In genomic region chr1:61302570-61303071, GRCm38 (mm10) we compare ENCODE assay signal across 16 mouse cellular contexts.
A peak's percentile ranks its signal among the peaks of the same experiment; 100 is the strongest.
DNase-seq lines count a peak whose midpoint lies in the region; ATAC-seq lines count a peak whose summit lies in the region.
"Had no signal": no experiment of that assay in that cellular context is flagged by ENCODE, and none has a peak within 500 bp of the region (broad histone marks: within the 10 kb centered on the region; RNA-seq: fewer than 3 reads in every experiment).

No protein-coding gene starts in this region.

- H3K4me3 ChIP-seq in embryonic facial prominence, embryonic 10.5 days, result no peak overlapping the region
- H3K4me3 ChIP-seq in hindbrain, embryonic 12.5 days, result no peak overlapping the region
- H3K4me3 ChIP-seq in midbrain, embryonic 11.5 days (ENCODE audit: low read depth, low read length), result no peak overlapping the region
- no peak overlapping the region for H3K4me3 ChIP-seq in heart, embryonic 12.5 days
- H3K4me3 ChIP-seq: embryonic facial prominence, embryonic 15.5 days; gastrocnemius, adult 2 months; limb, embryonic 15.5 days had no signal

- peaks cover 47% of the 10 kb centered on the region for H3K27me3 ChIP-seq in embryonic facial prominence, embryonic 10.5 days (replicated peaks; ENCODE audit: low read depth, poor library complexity, severe bottlenecking)
- peaks cover 19% of the 10 kb centered on the region for H3K27me3 ChIP-seq in hindbrain, embryonic 12.5 days
- H3K27me3 ChIP-seq in midbrain, embryonic 11.5 days (ENCODE audit: control insufficient read depth, insufficient read depth, low read length), result no peaks in the 10 kb centered on the region
- H3K27me3 ChIP-seq in heart, embryonic 12.5 days (replicated peaks), result no peaks in the 10 kb centered on the region
- H3K27me3 ChIP-seq: CH12.LX had no signal

- whole genome bisulfite sequencing in embryonic facial prominence, embryonic 10.5 days, result 52% methylated on average over 8 of the region's 8 CpGs
- WGBS in hindbrain, embryonic 12.5 days, result 42% methylated on average over 8 of the region's 8 CpGs
- 55% methylated on average over 8 of the region's 8 CpGs for WGBS in midbrain, embryonic 11.5 days
- WGBS in heart, embryonic 12.5 days, result 85% methylated on average over 8 of the region's 8 CpGs

- H3K9me3 ChIP-seq in embryonic facial prominence, embryonic 10.5 days, result no peaks in the 10 kb centered on the region
- no peaks in the 10 kb centered on the region for H3K9me3 ChIP-seq in hindbrain, embryonic 12.5 days (replicated peaks)
- H3K9me3 ChIP-seq in midbrain, embryonic 11.5 days (ENCODE audit: control insufficient read depth, low read length), result no peaks in the 10 kb centered on the region
- H3K9me3 ChIP-seq in heart, embryonic 12.5 days (replicated peaks), result no peaks in the 10 kb centered on the region
- H3K9me3 ChIP-seq: embryonic facial prominence, embryonic 15.5 days; limb, embryonic 15.5 days had no signal

- DNase-seq in brain, adult 2 months (ENCODE audit: low read depth, low spot score), result peak; percentile 58
- peak; percentile 14 for DNase-seq in embryonic facial prominence, embryonic 10.5 days (ENCODE audit: low spot score)
- peak; percentile 82 for DNase-seq in midbrain, embryonic 11.5 days (ENCODE audit: low spot score, missing footprints)
- DNase-seq in spleen, adult 12 weeks (ENCODE audit: low spot score), result no peak
- DNase-seq in cerebellum, postnatal 14 days, result no peak
- DNase-seq in Muller cell, postnatal 12 days (ENCODE audit: inconsistent ontology term), result no peak
- DNase-seq: adrenal gland, postnatal 36 days; cerebellum, adult 8-10 months; gastrocnemius, adult 2 months; kidney, adult 2 months; lung, embryonic 14.5 days had no signal

- H3K27ac ChIP-seq in embryonic facial prominence, embryonic 10.5 days (replicated peaks), result peak overlapping the region; percentile 35; the same call in 1 of the 2 replicates
- no peak overlapping the region for H3K27ac ChIP-seq in hindbrain, embryonic 12.5 days
- no peak overlapping the region for H3K27ac ChIP-seq in midbrain, embryonic 11.5 days (ENCODE audit: low read depth, low read length)
- H3K27ac ChIP-seq in heart, embryonic 12.5 days (ENCODE audit: poor library complexity, severe bottlenecking), result no peak overlapping the region
- H3K27ac ChIP-seq: embryonic facial prominence, embryonic 15.5 days; gastrocnemius, adult 2 months; limb, embryonic 15.5 days had no signal

- peaks cover 46% of the 10 kb centered on the region for H3K4me1 ChIP-seq in embryonic facial prominence, embryonic 10.5 days
- peaks cover 39% of the 10 kb centered on the region for H3K4me1 ChIP-seq in hindbrain, embryonic 12.5 days
- H3K4me1 ChIP-seq in midbrain, embryonic 11.5 days (ENCODE audit: control insufficient read depth, insufficient read depth, low read length), result peaks cover 20% of the 10 kb centered on the region
- H3K4me1 ChIP-seq in heart, embryonic 12.5 days (replicated peaks), result peaks cover 8% of the 10 kb centered on the region; the same call in 1 of the 2 replicates

- peak; percentile 77 for ATAC-seq in hindbrain, embryonic 12.5 days (ENCODE audit: low FRiP score)
- ATAC-seq in midbrain, embryonic 11.5 days (ENCODE audit: low FRiP score), result peak; percentile 54; the same call in 1 of the 2 replicates
- no peak for ATAC-seq in heart, embryonic 12.5 days (ENCODE audit: insufficient number of reproducible peaks, low FRiP score)

- no peak overlapping the region for H3K9ac ChIP-seq in hindbrain, embryonic 12.5 days
- no peak overlapping the region for H3K9ac ChIP-seq in midbrain, embryonic 11.5 days (ENCODE audit: low read length)
- H3K9ac ChIP-seq in heart, embryonic 12.5 days, result no peak overlapping the region
- H3K9ac ChIP-seq: embryonic facial prominence, embryonic 15.5 days; limb, embryonic 15.5 days; lung, embryonic 14.5 days had no signal

- no peak overlapping the region for H3K4me2 ChIP-seq in hindbrain, embryonic 12.5 days (replicated peaks)
- H3K4me2 ChIP-seq in midbrain, embryonic 11.5 days, result no peak overlapping the region
- no peak overlapping the region for H3K4me2 ChIP-seq in heart, embryonic 12.5 days
- H3K4me2 ChIP-seq: embryonic facial prominence, embryonic 15.5 days; limb, embryonic 15.5 days; lung, embryonic 14.5 days had no signal

- H3K36me3 ChIP-seq in embryonic facial prominence, embryonic 10.5 days (replicated peaks), result no peaks in the 10 kb centered on the region
- no peaks in the 10 kb centered on the region for H3K36me3 ChIP-seq in hindbrain, embryonic 12.5 days
- no peaks in the 10 kb centered on the region for H3K36me3 ChIP-seq in midbrain, embryonic 11.5 days (ENCODE audit: control insufficient read depth, insufficient read depth, low read length)
- H3K36me3 ChIP-seq in heart, embryonic 12.5 days, result no peaks in the 10 kb centered on the region
- H3K36me3 ChIP-seq: embryonic facial prominence, embryonic 15.5 days; limb, embryonic 15.5 days had no signal

Comparison
In these comparisons a context has a peak if more than half of its experiments do, and no peak if none do; other contexts are left out.
1. DNase-seq: peak in brain, adult 2 months (single experiment), embryonic facial prominence, embryonic 10.5 days (single experiment) and midbrain, embryonic 11.5 days (single experiment); none in spleen, adult 12 weeks (single experiment), cerebellum, postnatal 14 days (0 of 2) and Muller cell, postnatal 12 days (single experiment).